8 mouse cellular contexts compared by ENCODE assay signal in genomic region chr16:24434531-24435114, GRCm38 (mm10). TPM values are rescaled to one million over a fixed set of nuclear protein-coding genes. Genes with fewer than 3 reads are reported as not detected.
A peak's percentile ranks its signal among the peaks of the same experiment; 100 is the strongest.
DNase-seq lines count a peak whose midpoint lies in the region; ATAC-seq and TF ChIP-seq lines count a peak whose summit lies in the region.

No protein-coding gene starts in this region.

- no peak overlapping the region for H3K4me3 ChIP-seq in left cerebral cortex, adult 2 months
- no peak overlapping the region for H3K4me3 ChIP-seq in kidney, adult 2 months (ENCODE audit: insufficient read depth, low read depth, low read length)
- no peak overlapping the region for H3K4me3 ChIP-seq in neural tube, embryonic 15.5 days (replicated peaks)

- no peaks in the 10 kb centered on the region for H3K9me3 ChIP-seq in neural tube, embryonic 15.5 days (replicated peaks)

- peaks cover 45% of the 10 kb centered on the region for H3K4me1 ChIP-seq in kidney, adult 2 months (ENCODE audit: control insufficient read depth, insufficient read depth, low read length)
- peaks cover 23% of the 10 kb centered on the region for H3K4me1 ChIP-seq in neural tube, embryonic 15.5 days

- WGBS in kidney, adult 2 months = 23% methylated on average over 7 of the region's 7 CpGs
- WGBS in neural tube, embryonic 15.5 days = 35% methylated on average over 7 of the region's 7 CpGs

- no peaks in the 10 kb centered on the region for H3K27me3 ChIP-seq in kidney, adult 2 months (replicated peaks; ENCODE audit: control insufficient read depth, insufficient read depth, low read length)
- H3K27me3 ChIP-seq in neural tube, embryonic 15.5 days (replicated peaks) = no peaks in the 10 kb centered on the region

- TF ChIP-seq CTCF in left cerebral cortex, adult 2 months (IDR thresholded peaks at IDR 0.05) = no peak
- TF ChIP-seq CTCF in kidney, adult 2 months (conservative IDR thresholded peaks at IDR 0.05; ENCODE audit: insufficient read depth, insufficient read length, low read depth, low read length) = no peak

- ATAC-seq in neural tube, embryonic 15.5 days (ENCODE audit: low FRiP score) = 0 out of 2 replicates have a peak, but pooled peaks have one; percentile 21

- peak overlapping the region; percentile 53 for H3K27ac ChIP-seq in left cerebral cortex, adult 2 months
- H3K27ac ChIP-seq in kidney, adult 2 months (ENCODE audit: insufficient read depth, low read depth, low read length) = peak overlapping the region; percentile 30
- H3K27ac ChIP-seq in neural tube, embryonic 15.5 days (replicated peaks) = peak overlapping the region; percentile 67

- no peaks in the 10 kb centered on the region for H3K36me3 ChIP-seq in kidney, adult 2 months (ENCODE audit: control insufficient read depth, insufficient read depth, low read length)
- no peaks in the 10 kb centered on the region for H3K36me3 ChIP-seq in neural tube, embryonic 15.5 days

- no peak for DNase-seq in left cerebral cortex, adult 2 months (ENCODE audit: extremely low spot score in 1 of 2, low spot score in 2 of 2)
- no peak for DNase-seq in left cerebral cortex, adult 8-10 months (ENCODE audit: low spot score in 2 of 2)
- DNase-seq in adrenal gland, postnatal 36 days = peak; percentile 44 to 56
- peak; percentile 29 for DNase-seq in gastrocnemius, postnatal 10 days
- peak; percentile 50 for DNase-seq in kidney, adult 2 months
- no peak for DNase-seq in left cerebral cortex, postnatal 10 days (ENCODE audit: extremely low spot score in 1 of 2, low spot score in 2 of 2)
- DNase-seq in layer of hippocampus, postnatal 25 days (ENCODE audit: extremely low spot score in 1 of 2, low spot score in 1 of 2) = no peak

- TF ChIP-seq POLR2A in kidney, adult 2 months (IDR thresholded peaks at IDR 0.05; ENCODE audit: low read depth, low read length) = no peak

- no peak overlapping the region for H3K9ac ChIP-seq in neural tube, embryonic 15.5 days (replicated peaks)

- intact Hi-C loops in left cerebral cortex, adult 2 months (cut with DNase I) = no loop called here
- intact Hi-C loops in left cerebral cortex, postnatal 10 days (cut with DNase I) = no loop called here

- H3K4me2 ChIP-seq in neural tube, embryonic 15.5 days = no peak overlapping the region

RNA-seq across cellular contexts. Expression of gene Lpp, which starts 41.3 kb away (rescaled TPM):
- total RNA-seq in left cerebral cortex, adult 2 months (2021) = 1 to 10 TPM; 6.9 to 7.5 TPM
- 1 to 10 TPM; 6.2 to 7.6 (median 6.8) TPM for total RNA-seq in left cerebral cortex, adult 8-10 months (2022)
- 10 to 100 TPM; 70.3 to 80.3 TPM for total RNA-seq in adrenal gland, postnatal 36 days (2021)
- total RNA-seq in gastrocnemius, postnatal 10 days (2021) = 10 to 100 TPM; 34.6 to 45.1 TPM
- polyA plus RNA-seq in kidney, adult 2 months (2012; rRNA removed) = 15.9 and 20.2 TPM in 2 replicates
- 10.6 and 19.5 TPM in 2 replicates for polyA plus RNA-seq in neural tube, embryonic 15.5 days (2015; fragmentation: Nextera tagmentation; extraction: Ambion mirVana)
- total RNA-seq in left cerebral cortex, postnatal 10 days (2021) = 1 to 10 TPM; 8.8 to 9.8 TPM
- total RNA-seq in layer of hippocampus, postnatal 25 days (2021) = 1 to 10 TPM; 7.2 to 8.6 TPM

Comparison
In these comparisons a context has a peak if more than half of its experiments do, and no peak if none do; other contexts are left out.
1. DNase-seq: peak in adrenal gland, postnatal 36 days (2 of 2), gastrocnemius, postnatal 10 days (single experiment) and kidney, adult 2 months (single experiment); none in left cerebral cortex, adult 2 months (0 of 2), left cerebral cortex, adult 8-10 months (0 of 2), left cerebral cortex, postnatal 10 days (0 of 2) and layer of hippocampus, postnatal 25 days (0 of 2).
2. Peak in every context shown above with its lines, with median percentiles within 50 percentile points of each other: H3K27ac ChIP-seq.